In genomic region chr4:107844971-107845370, GRCm38 (mm10) we compare ENCODE assay signal across 8 mouse cellular contexts. TPM values are rescaled to one million over a fixed set of nuclear protein-coding genes. Genes with fewer than 3 reads are reported as not detected.
DNase-seq lines count a peak whose midpoint lies in the region; ATAC-seq and TF ChIP-seq lines count a peak whose summit lies in the region.

No protein-coding gene starts in this region.

- H3K9me3 ChIP-seq in intestine, embryonic 14.5 days (ENCODE audit: control insufficient read depth, low read length), result no peaks in the 10 kb centered on the region
- H3K9me3 ChIP-seq in intestine, embryonic 15.5 days, result no peaks in the 10 kb centered on the region
- no peaks in the 10 kb centered on the region for H3K9me3 ChIP-seq in forebrain, embryonic 14.5 days (replicated peaks; ENCODE audit: control insufficient read depth, low read length)
- H3K9me3 ChIP-seq in liver, embryonic 11.5 days (ENCODE audit: control insufficient read depth, low read length), result no peaks in the 10 kb centered on the region
- H3K9me3 ChIP-seq in neural tube, embryonic 11.5 days (ENCODE audit: control insufficient read depth, low read length), result no peaks in the 10 kb centered on the region

- H3K9ac ChIP-seq in intestine, embryonic 14.5 days (ENCODE audit: low read length), result no peak overlapping the region
- no peak overlapping the region for H3K9ac ChIP-seq in intestine, embryonic 15.5 days
- no peak overlapping the region for H3K9ac ChIP-seq in forebrain, embryonic 14.5 days (ENCODE audit: low read length)
- H3K9ac ChIP-seq in liver, embryonic 11.5 days (ENCODE audit: low read depth, low read length), result no peak overlapping the region
- H3K9ac ChIP-seq in neural tube, embryonic 11.5 days (ENCODE audit: low read length), result no peak overlapping the region

- peaks cover 13% of the 10 kb centered on the region for H3K27me3 ChIP-seq in intestine, embryonic 14.5 days (replicated peaks; ENCODE audit: control insufficient read depth, insufficient read depth, low read length)
- H3K27me3 ChIP-seq in intestine, embryonic 15.5 days (replicated peaks), result peaks cover 14% of the 10 kb centered on the region
- 0 out of 2 replicates have a peak, but pooled peaks cover 3% of the 10 kb centered on the region for H3K27me3 ChIP-seq in forebrain, embryonic 14.5 days (replicated peaks; ENCODE audit: control insufficient read depth, insufficient read depth, low read length)
- H3K27me3 ChIP-seq in kidney, adult 2 months (replicated peaks; ENCODE audit: control insufficient read depth, insufficient read depth, low read length), result no peaks in the 10 kb centered on the region
- peaks cover 16% of the 10 kb centered on the region for H3K27me3 ChIP-seq in liver, embryonic 11.5 days (replicated peaks; ENCODE audit: control insufficient read depth, insufficient read depth, low read length)
- H3K27me3 ChIP-seq in neural tube, embryonic 11.5 days (ENCODE audit: control insufficient read depth, insufficient read depth, low read length), result peaks cover 4% of the 10 kb centered on the region

- no peaks in the 10 kb centered on the region for H3K4me1 ChIP-seq in intestine, embryonic 14.5 days (replicated peaks; ENCODE audit: control insufficient read depth, insufficient read depth, low read length)
- no peaks in the 10 kb centered on the region for H3K4me1 ChIP-seq in intestine, embryonic 15.5 days (replicated peaks)
- H3K4me1 ChIP-seq in forebrain, embryonic 14.5 days (ENCODE audit: control insufficient read depth, insufficient read depth, low read length), result peaks cover 18% of the 10 kb centered on the region
- H3K4me1 ChIP-seq in kidney, adult 2 months (ENCODE audit: control insufficient read depth, insufficient read depth, low read length), result no peaks in the 10 kb centered on the region; the same call in 1 of the 2 replicates
- H3K4me1 ChIP-seq in liver, embryonic 11.5 days (replicated peaks; ENCODE audit: control insufficient read depth, insufficient read depth, low read length), result no peaks in the 10 kb centered on the region
- H3K4me1 ChIP-seq in neural tube, embryonic 11.5 days (ENCODE audit: control insufficient read depth, insufficient read depth, low read length), result peaks cover 4% of the 10 kb centered on the region; the same call in 1 of the 2 replicates

- 4% methylated on average over 10 of the region's 10 CpGs for WGBS in intestine, embryonic 14.5 days
- 2% methylated on average over 10 of the region's 10 CpGs for WGBS in intestine, embryonic 15.5 days
- WGBS in forebrain, embryonic 14.5 days, result under 1% methylated on average over 10 of the region's 10 CpGs
- 2% methylated on average over 10 of the region's 10 CpGs for WGBS in kidney, adult 2 months
- 3% methylated on average over 10 of the region's 10 CpGs for WGBS in liver, embryonic 11.5 days
- 6% methylated on average over 10 of the region's 10 CpGs for WGBS in neural tube, embryonic 11.5 days

- peak; percentile 81 for TF ChIP-seq CTCF in kidney, adult 2 months (conservative IDR thresholded peaks at IDR 0.05; ENCODE audit: insufficient read depth, insufficient read length, low read depth, low read length)

- DNase-seq in intestine, embryonic 14.5 days (ENCODE audit: low spot score), result peak; percentile 98
- DNase-seq in c-Kit-positive CD71-positive TER-119-negative erythroid progenitor cells, embryonic 14.5 days (ENCODE audit: low read depth), result peak; percentile 44
- peak; percentile 82 for DNase-seq in forebrain, embryonic 14.5 days (ENCODE audit: low spot score)
- peak; percentile 56 for DNase-seq in kidney, adult 2 months
- DNase-seq in liver, embryonic 11.5 days (ENCODE audit: low spot score), result peak; percentile 84
- DNase-seq in neural tube, embryonic 11.5 days (ENCODE audit: low spot score), result peak; percentile 86
- peak; percentile 48 for DNase-seq in testis, postnatal 14 days (ENCODE audit: low spot score)

- ATAC-seq in intestine, embryonic 14.5 days (replicated peaks; ENCODE audit: low FRiP score, low TSS enrichment, low read depth), result no peak
- no peak for ATAC-seq in intestine, embryonic 15.5 days
- 0 out of 2 replicates have a peak, but pooled peaks have one; percentile 11 for ATAC-seq in forebrain, embryonic 14.5 days
- no peak for ATAC-seq in liver, embryonic 11.5 days (replicated peaks; ENCODE audit: low FRiP score)
- no peak for ATAC-seq in neural tube, embryonic 11.5 days (ENCODE audit: insufficient read depth, low FRiP score, low TSS enrichment)

- no peak for TF ChIP-seq POLR2A in kidney, adult 2 months (IDR thresholded peaks at IDR 0.05; ENCODE audit: low read depth, low read length)

- H3K4me3 ChIP-seq in intestine, embryonic 14.5 days (ENCODE audit: low read depth, low read length), result no peak overlapping the region
- no peak overlapping the region for H3K4me3 ChIP-seq in intestine, embryonic 15.5 days (replicated peaks)
- no peak overlapping the region for H3K4me3 ChIP-seq in forebrain, embryonic 14.5 days (ENCODE audit: low read depth, low read length)
- no peak overlapping the region for H3K4me3 ChIP-seq in kidney, adult 2 months (ENCODE audit: insufficient read depth, low read depth, low read length)
- H3K4me3 ChIP-seq in liver, embryonic 11.5 days (ENCODE audit: low read depth, low read length), result no peak overlapping the region
- H3K4me3 ChIP-seq in neural tube, embryonic 11.5 days (ENCODE audit: low read depth, low read length), result no peak overlapping the region

- no peaks in the 10 kb centered on the region for H3K36me3 ChIP-seq in intestine, embryonic 14.5 days (ENCODE audit: control insufficient read depth, insufficient read depth, low read length)
- no peaks in the 10 kb centered on the region for H3K36me3 ChIP-seq in intestine, embryonic 15.5 days
- peaks cover 67% of the 10 kb centered on the region for H3K36me3 ChIP-seq in forebrain, embryonic 14.5 days (ENCODE audit: control insufficient read depth, insufficient read depth, low read length)
- H3K36me3 ChIP-seq in kidney, adult 2 months (ENCODE audit: control insufficient read depth, insufficient read depth, low read length), result no peaks in the 10 kb centered on the region
- no peaks in the 10 kb centered on the region for H3K36me3 ChIP-seq in liver, embryonic 11.5 days (ENCODE audit: control insufficient read depth, insufficient read depth, low read length)
- no peaks in the 10 kb centered on the region; the same call in 1 of the 2 replicates for H3K36me3 ChIP-seq in neural tube, embryonic 11.5 days (ENCODE audit: control insufficient read depth, insufficient read depth, low read length)

- no peak overlapping the region for H3K27ac ChIP-seq in intestine, embryonic 14.5 days (ENCODE audit: low read depth)
- H3K27ac ChIP-seq in intestine, embryonic 15.5 days, result no peak overlapping the region
- H3K27ac ChIP-seq in forebrain, embryonic 14.5 days (ENCODE audit: low read depth, low read length), result peak overlapping the region; percentile 66; the same call in 1 of the 2 replicates
- no peak overlapping the region for H3K27ac ChIP-seq in kidney, adult 2 months (ENCODE audit: insufficient read depth, low read depth, low read length)
- no peak overlapping the region for H3K27ac ChIP-seq in liver, embryonic 11.5 days (ENCODE audit: low read depth, low read length)
- H3K27ac ChIP-seq in neural tube, embryonic 11.5 days (ENCODE audit: low read depth, low read length), result no peak overlapping the region

- no peak overlapping the region for H3K4me2 ChIP-seq in intestine, embryonic 14.5 days (ENCODE audit: low read length)
- no peak overlapping the region for H3K4me2 ChIP-seq in intestine, embryonic 15.5 days (replicated peaks)
- no peak overlapping the region for H3K4me2 ChIP-seq in forebrain, embryonic 14.5 days (ENCODE audit: low read length)
- H3K4me2 ChIP-seq in liver, embryonic 11.5 days, result no peak overlapping the region
- H3K4me2 ChIP-seq in neural tube, embryonic 11.5 days (ENCODE audit: low read depth), result no peak overlapping the region

RNA-seq across cellular contexts. Expression of gene Magoh, which starts 34.6 kb away (rescaled TPM):
- 179 TPM in 2 replicates for polyA plus RNA-seq in intestine, embryonic 14.5 days (2014; fragmentation: Nextera tagmentation; extraction: Ambion mirVana)
- polyA plus RNA-seq in intestine, embryonic 15.5 days (2015; fragmentation: Nextera tagmentation; extraction: Ambion mirVana), result 160 and 194 TPM in 2 replicates
- polyA plus RNA-seq in forebrain, embryonic 14.5 days (2014; fragmentation: Nextera tagmentation; extraction: Ambion mirVana), result 151 and 175 TPM in 2 replicates
- 43.9 and 68.8 TPM in 2 replicates for polyA plus RNA-seq in kidney, adult 2 months (2012; rRNA removed)
- 215 and 224 TPM in 2 replicates for polyA plus RNA-seq in liver, embryonic 11.5 days (2014; fragmentation: Nextera tagmentation; extraction: Ambion mirVana)
- 195 and 208 TPM in 2 replicates for polyA plus RNA-seq in neural tube, embryonic 11.5 days (2014; fragmentation: Nextera tagmentation; extraction: Ambion mirVana)

RNA-seq across cellular contexts. Expression of gene Lrp8, which starts 42.9 kb away (rescaled TPM):
- polyA plus RNA-seq in intestine, embryonic 14.5 days (2014; fragmentation: Nextera tagmentation; extraction: Ambion mirVana), result 3.6 and 5.1 TPM in 2 replicates
- 3.4 and 4.2 TPM in 2 replicates for polyA plus RNA-seq in intestine, embryonic 15.5 days (2015; fragmentation: Nextera tagmentation; extraction: Ambion mirVana)
- 33.5 and 48.5 TPM in 2 replicates for polyA plus RNA-seq in forebrain, embryonic 14.5 days (2014; fragmentation: Nextera tagmentation; extraction: Ambion mirVana)
- 2.8 and 3.6 TPM in 2 replicates for polyA plus RNA-seq in kidney, adult 2 months (2012; rRNA removed)
- polyA plus RNA-seq in liver, embryonic 11.5 days (2014; fragmentation: Nextera tagmentation; extraction: Ambion mirVana), result 5.3 and 5.9 TPM in 2 replicates
- 25.6 and 27.6 TPM in 2 replicates for polyA plus RNA-seq in neural tube, embryonic 11.5 days (2014; fragmentation: Nextera tagmentation; extraction: Ambion mirVana)

RNA-seq across cellular contexts. Expression of gene 0610037L13Rik, which starts 44.6 kb away (rescaled TPM):
- 129 and 134 TPM in 2 replicates for polyA plus RNA-seq in intestine, embryonic 14.5 days (2014; fragmentation: Nextera tagmentation; extraction: Ambion mirVana)
- 106 and 109 TPM in 2 replicates for polyA plus RNA-seq in intestine, embryonic 15.5 days (2015; fragmentation: Nextera tagmentation; extraction: Ambion mirVana)
- polyA plus RNA-seq in forebrain, embryonic 14.5 days (2014; fragmentation: Nextera tagmentation; extraction: Ambion mirVana), result 116 and 127 TPM in 2 replicates
- 36.4 and 45.9 TPM in 2 replicates for polyA plus RNA-seq in kidney, adult 2 months (2012; rRNA removed)
- 89.2 and 90.7 TPM in 2 replicates for polyA plus RNA-seq in liver, embryonic 11.5 days (2014; fragmentation: Nextera tagmentation; extraction: Ambion mirVana)
- polyA plus RNA-seq in neural tube, embryonic 11.5 days (2014; fragmentation: Nextera tagmentation; extraction: Ambion mirVana), result 109 and 128 TPM in 2 replicates

Comparison
In these comparisons a context has a peak if more than half of its experiments do, and no peak if none do; other contexts are left out.
1. DNase-seq: peak in every context shown above with its lines; median percentile 98 in intestine, embryonic 14.5 days; 86 in neural tube, embryonic 11.5 days; 84 in liver, embryonic 11.5 days; 82 in forebrain, embryonic 14.5 days; 56 in kidney, adult 2 months; 48 in testis, postnatal 14 days; 44 in c-Kit-positive CD71-positive TER-119-negative erythroid progenitor cells, embryonic 14.5 days.